Mouse (Mus musculus) hindbrain, embryonic 16.5 days (tissue): ENCODE measurements around the gene Crtac1. TPM values are rescaled to one million over a fixed set of nuclear protein-coding genes. Genes with fewer than 3 reads are reported as not detected.

Experiments used
- ATAC-seq: fragments of 200-750 bp; cut with Nextera tagmentation; 2 replicates; pipeline ENCODE4 v1.8.0; 2017; ENCODE audit warnings: moderate TSS enrichment, moderate library complexity
- H3K27ac ChIP-seq: fragments of 300-500 bp; sonication (generic); 2 replicates; pipeline ENCODE4 v1.5.1; 2014; ENCODE audit warnings: low read depth, mild to moderate bottlenecking, control low read depth, low read length, moderate library complexity
- H3K27me3 ChIP-seq: fragments of 300-500 bp; sonication (generic); replicated peaks from 2 replicates; pipeline ENCODE4 v1.6.1; 2014; ENCODE audit warnings: low read length; ENCODE audit not compliant: control insufficient read depth, insufficient read depth
- H3K36me3 ChIP-seq: fragments of 300-500 bp; sonication (generic); 2 replicates; pipeline ENCODE4 v1.6.1; 2014; ENCODE audit warnings: mild to moderate bottlenecking, low read length, moderate library complexity, mixed read lengths; ENCODE audit not compliant: control insufficient read depth, insufficient read depth
- H3K4me1 ChIP-seq: fragments of 300-500 bp; sonication (generic); 2 replicates; pipeline ENCODE4 v1.6.1; 2014; ENCODE audit warnings: low read depth, low read length; ENCODE audit not compliant: control insufficient read depth, insufficient read depth
- H3K4me2 ChIP-seq: fragments of 300-500 bp; sonication (generic); 2 replicates; pipeline ENCODE4 v1.6.1; 2014; ENCODE audit warnings: mild to moderate bottlenecking, low read length, control low read depth, moderate library complexity
- H3K4me3 ChIP-seq: fragments of 300-500 bp; sonication (generic); 2 replicates; pipeline ENCODE4 v1.5.1; 2014; ENCODE audit warnings: mild to moderate bottlenecking, low read length, control low read depth, moderate library complexity
- H3K9ac ChIP-seq: fragments of 300-500 bp; sonication (generic); 2 replicates; pipeline ENCODE4 v1.6.1; 2014; ENCODE audit warnings: low read depth, mild to moderate bottlenecking, control low read depth, low read length, moderate library complexity
- H3K9me3 ChIP-seq: fragments of 300-500 bp; sonication (generic); 2 replicates; pipeline ENCODE4 v1.6.1; 2014; ENCODE audit warnings: mild to moderate bottlenecking, low read length, moderate library complexity; ENCODE audit not compliant: control insufficient read depth
- WGBS: fragments of 180-500 bp; shearing (Covaris S2); extraction: QIAGEN DNeasy Blood & Tissue Kit; methylation state at CpG from one replicate; pipeline ENCODE4 v1.1.7; 2014; 5-methylcytosine and 5-hydroxymethylcytosine counted together
- polyA plus RNA-seq: library from polyadenylated mRNA; unstranded; fragments of >200 nt; fragmentation: Nextera tagmentation; extraction: Ambion mirVana; gene quantifications from 2 replicates; pipeline ENCODE4 v1.2.1, GENCODE M21; 2015

The Crtac1 gene
- polyA plus RNA-seq, 1 experiment from 2014 or later, result 50.2 TPM

GRCm38 (mm10) chr19:42268337-42268736 is 163.2 kb downstream of the Crtac1 start:
- Histone ChIP-seq H3K4me3 (peak overlapping the region; percentile 14; the same call in 1 of the 2 replicates), H3K4me1 (peaks cover 6% of the 10 kb centered on the region), H3K4me2 (peak overlapping the region; percentile 48), H3K9me3 (no peaks in the 10 kb centered on the region), H3K27me3 (no peaks in the 10 kb centered on the region), H3K36me3 (peaks cover 7% of the 10 kb centered on the region), H3K27ac (no peak overlapping the region), H3K9ac (peak overlapping the region; percentile 22; the same call in 1 of the 2 replicates)
- ATAC-seq, result no peak
- WGBS, result 3% methylated on average over 19 of the region's 19 CpGs

DNA sequence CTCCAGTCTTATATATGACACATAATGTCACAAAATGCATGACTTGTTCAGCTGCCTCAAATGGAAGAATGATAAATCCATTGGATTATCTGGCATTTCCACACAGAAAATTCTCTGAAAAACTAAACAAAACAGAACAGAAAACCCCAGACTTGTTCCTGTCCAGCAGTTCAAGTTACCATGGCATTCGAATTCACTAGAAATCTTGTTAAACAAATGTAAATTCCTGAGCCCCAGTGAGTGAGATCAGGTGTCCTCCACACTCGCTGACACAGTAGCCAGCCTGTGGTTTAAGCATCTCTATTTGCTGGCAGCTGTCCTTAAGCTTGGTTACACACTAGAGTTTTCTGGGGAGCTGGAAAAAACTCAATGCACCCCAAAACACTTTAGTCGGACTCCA is 168.1 kb downstream of the Crtac1 start:
- ATAC-seq, result no peak
- Histone ChIP-seq H3K4me3 (no peak overlapping the region), H3K27me3 (no peaks in the 10 kb centered on the region), H3K4me2 (no peak overlapping the region), H3K9ac (no peak overlapping the region), H3K27ac (no peak overlapping the region), H3K9me3 (no peaks in the 10 kb centered on the region), H3K36me3 (peaks cover 12% of the 10 kb centered on the region), H3K4me1 (peaks cover 6% of the 10 kb centered on the region)
- WGBS, result 61% methylated on average over 3 of the region's 3 CpGs

DNA sequence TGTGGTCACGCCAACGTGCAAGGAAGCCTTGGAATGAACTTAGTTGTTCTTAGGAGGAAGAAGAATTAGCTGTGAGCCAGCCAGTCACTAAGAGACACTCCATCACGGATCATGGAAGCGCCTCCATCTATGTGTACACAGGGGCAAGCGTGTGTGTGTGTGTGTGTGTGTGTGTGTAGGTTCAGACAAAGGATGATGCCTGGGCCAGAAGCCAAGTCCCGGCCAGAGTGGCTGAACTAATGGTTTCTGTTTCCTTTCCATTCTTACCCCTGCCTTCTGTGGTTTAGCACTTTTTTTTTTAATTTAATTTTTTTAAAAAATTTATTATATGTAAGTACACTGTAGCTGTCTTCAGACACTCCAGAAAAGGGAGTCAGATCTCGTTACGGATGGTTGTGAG is 171.1 kb downstream of the Crtac1 start:
- Histone ChIP-seq H3K4me2 (no peak overlapping the region), H3K27ac (no peak overlapping the region), H3K27me3 (no peaks in the 10 kb centered on the region), H3K4me3 (no peak overlapping the region), H3K36me3 (peaks cover 8% of the 10 kb centered on the region), H3K9me3 (no peaks in the 10 kb centered on the region), H3K4me1 (peaks cover 14% of the 10 kb centered on the region), H3K9ac (no peak overlapping the region)
- no peak for ATAC-seq
- WGBS, result 77% methylated on average over 8 of the region's 8 CpGs

DNA sequence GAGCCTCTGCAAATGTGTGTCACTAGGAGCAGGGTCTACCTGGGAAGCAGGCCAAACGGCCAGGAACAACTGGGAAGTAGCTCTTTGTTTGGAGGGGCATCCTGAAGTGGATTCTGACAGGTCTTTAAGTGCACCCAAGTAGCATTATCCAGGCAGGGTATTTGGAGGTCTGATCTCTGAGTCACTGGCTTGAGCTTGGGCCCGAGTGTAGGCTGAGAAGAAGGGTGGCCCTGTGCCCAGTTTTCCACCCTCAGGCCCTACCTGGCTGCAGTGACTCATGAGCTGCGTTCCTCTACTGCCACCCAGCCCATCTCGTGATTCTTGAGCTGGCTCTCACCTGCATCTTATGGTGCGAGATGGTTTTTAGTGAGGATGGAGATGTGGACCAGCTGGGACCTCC is 173.0 kb downstream of the Crtac1 start:
- 75% methylated on average over 5 of the region's 5 CpGs for WGBS
- no peak overlapping the region for H3K27ac ChIP-seq
- H3K36me3 ChIP-seq, result peaks cover 7% of the 10 kb centered on the region
- peaks cover 21% of the 10 kb centered on the region for H3K4me1 ChIP-seq
- no peak for ATAC-seq
- no peak overlapping the region for H3K9ac ChIP-seq
- H3K27me3 ChIP-seq, result no peaks in the 10 kb centered on the region
- H3K9me3 ChIP-seq, result no peaks in the 10 kb centered on the region
- peak overlapping the region; percentile 0; the same call in 1 of the 2 replicates for H3K4me2 ChIP-seq
- H3K4me3 ChIP-seq, result no peak overlapping the region

GRCm38 (mm10) chr19:42258031-42258430 is 173.6 kb downstream of the Crtac1 start:
- Histone ChIP-seq H3K4me1 (peaks cover 21% of the 10 kb centered on the region), H3K27ac (no peak overlapping the region), H3K9me3 (no peaks in the 10 kb centered on the region), H3K9ac (no peak overlapping the region), H3K4me2 (no peak overlapping the region; the same call in 1 of the 2 replicates), H3K27me3 (no peaks in the 10 kb centered on the region), H3K36me3 (peaks cover 3% of the 10 kb centered on the region), H3K4me3 (no peak overlapping the region)
- no peak for ATAC-seq
- 67% methylated on average over 3 of the region's 3 CpGs for WGBS

GRCm38 (mm10) chr19:42257241-42257635 is 174.3 kb downstream of the Crtac1 start:
- Histone ChIP-seq H3K27ac (no peak overlapping the region), H3K27me3 (no peaks in the 10 kb centered on the region), H3K36me3 (no peaks in the 10 kb centered on the region), H3K4me2 (peak overlapping the region; percentile 61), H3K9me3 (no peaks in the 10 kb centered on the region), H3K4me3 (peak overlapping the region; percentile 47), H3K4me1 (peaks cover 21% of the 10 kb centered on the region), H3K9ac (peak overlapping the region; percentile 68)
- peak; percentile 16; the same call in 1 of the 2 replicates for ATAC-seq
- WGBS, result 56% methylated on average over 12 of the region's 12 CpGs

GRCm38 (mm10) chr19:42256611-42257240 is 174.9 kb downstream of the Crtac1 start:
- ATAC-seq, result peak; percentile 24
- peak overlapping the region; percentile 68 for H3K9ac ChIP-seq
- WGBS, result 29% methylated on average over 12 of the region's 12 CpGs

GRCm38 (mm10) chr19:42255784-42256610 is 175.6 kb downstream of the Crtac1 start:
- H3K4me1 ChIP-seq, result peaks cover 21% of the 10 kb centered on the region
- 2% methylated on average over 32 of the region's 42 CpGs for WGBS
- H3K27ac ChIP-seq, result peak overlapping the region; percentile 62
- H3K9ac ChIP-seq, result peak overlapping the region; percentile 68
- H3K4me2 ChIP-seq, result peak overlapping the region; percentile 61
- ATAC-seq, result peak; percentile 85
- no peaks in the 10 kb centered on the region for H3K9me3 ChIP-seq
- no peaks in the 10 kb centered on the region for H3K27me3 ChIP-seq
- H3K4me3 ChIP-seq, result peak overlapping the region; percentile 47
- H3K36me3 ChIP-seq, result no peaks in the 10 kb centered on the region

More at GRCm38 (mm10) chr19:42256611-42257240, 174.9 kb downstream of the Crtac1 start:
- Histone ChIP-seq H3K36me3 (no peaks in the 10 kb centered on the region), H3K4me3 (peak overlapping the region; percentile 47), H3K9me3 (no peaks in the 10 kb centered on the region), H3K4me2 (peak overlapping the region; percentile 61), H3K4me1 (peaks cover 21% of the 10 kb centered on the region), H3K27ac (peak overlapping the region; percentile 62), H3K27me3 (no peaks in the 10 kb centered on the region)

- WGBS, result 1% methylated on average over 19 of the region's 23 CpGs
- no peaks in the 10 kb centered on the region for H3K9me3 ChIP-seq
- no peaks in the 10 kb centered on the region for H3K36me3 ChIP-seq
- peaks cover 21% of the 10 kb centered on the region for H3K4me1 ChIP-seq
- peak overlapping the region; percentile 62 for H3K27ac ChIP-seq
- peak overlapping the region; percentile 47 for H3K4me3 ChIP-seq
- H3K4me2 ChIP-seq, result peak overlapping the region; percentile 61
- H3K27me3 ChIP-seq, result no peaks in the 10 kb centered on the region
- peak; percentile 68 for ATAC-seq
- H3K9ac ChIP-seq, result peak overlapping the region; percentile 68
Observed at GRCm38 (mm10) chr19:42255438-42255783, 176.2 kb downstream of the Crtac1 start.
